Mouse (Mus musculus): ENCODE measurements around the gene Ppm1b. TPM values are rescaled to one million over a fixed set of nuclear protein-coding genes. Genes with fewer than 3 reads are reported as not detected.

Gene Ppm1b
- polyA plus RNA-seq, 1 experiment from 2014 or later = 105 TPM

Other genes with a start within 250 kb of the Ppm1b start
- 44.2 and 44.4 TPM in 2 replicates for gene Lrpprc, start 166.0 kb upstream of the Ppm1b start, polyA plus RNA-seq (2015; fragmentation: Nextera tagmentation; extraction: Ambion mirVana)
- 0.27 and 0.36 TPM in 2 replicates for gene Slc3a1, start 71.6 kb downstream of the Ppm1b start, polyA plus RNA-seq (2015; fragmentation: Nextera tagmentation; extraction: Ambion mirVana)
- 56.1 and 62.0 TPM in 2 replicates for gene Prepl, start 133.5 kb downstream of the Ppm1b start, polyA plus RNA-seq (2015; fragmentation: Nextera tagmentation; extraction: Ambion mirVana)
- gene Camkmt, start 133.8 kb downstream of the Ppm1b start, polyA plus RNA-seq (2015; fragmentation: Nextera tagmentation; extraction: Ambion mirVana) = 19.3 TPM in 2 replicates